Mouse (Mus musculus): ENCODE measurements around the gene Vmn1r124.
"Not testable (repeated sequence)": the region's sequence is repeated elsewhere in the genome, so short reads cannot be mapped to it uniquely, and the experiment has no call there.

Gene Vmn1r124

GRCm38 (mm10) chr7:21260517-21260916 lies at the start of gene Vmn1r124:
TSS of gene Vmn1r124 (minus strand) at chr7:21260617.
- not testable (repeated sequence) for DNase-seq (ENCODE audit: low spot score in 2 of 2)

GRCm38 (mm10) chr7:21301367-21301766 lies 41.0 kb upstream of the Vmn1r124 start, which contains the start of gene Vmn1r126:
TSS of gene Vmn1r126 (minus strand) at chr7:21301467.
- not testable (repeated sequence) for DNase-seq (ENCODE audit: low spot score in 2 of 2)

- DNase-seq (ENCODE audit: low spot score in 2 of 2) = not testable (repeated sequence)
Observed at GRCm38 (mm10) chr7:21271879-21272278, 11.5 kb upstream of the Vmn1r124 start, which contains the start of gene Vmn1r125. TSS of gene Vmn1r125 (plus strand) at chr7:21272179.
